Mouse (Mus musculus): ENCODE results near the gene Sipa1l3.

The Sipa1l3 gene

DNA sequence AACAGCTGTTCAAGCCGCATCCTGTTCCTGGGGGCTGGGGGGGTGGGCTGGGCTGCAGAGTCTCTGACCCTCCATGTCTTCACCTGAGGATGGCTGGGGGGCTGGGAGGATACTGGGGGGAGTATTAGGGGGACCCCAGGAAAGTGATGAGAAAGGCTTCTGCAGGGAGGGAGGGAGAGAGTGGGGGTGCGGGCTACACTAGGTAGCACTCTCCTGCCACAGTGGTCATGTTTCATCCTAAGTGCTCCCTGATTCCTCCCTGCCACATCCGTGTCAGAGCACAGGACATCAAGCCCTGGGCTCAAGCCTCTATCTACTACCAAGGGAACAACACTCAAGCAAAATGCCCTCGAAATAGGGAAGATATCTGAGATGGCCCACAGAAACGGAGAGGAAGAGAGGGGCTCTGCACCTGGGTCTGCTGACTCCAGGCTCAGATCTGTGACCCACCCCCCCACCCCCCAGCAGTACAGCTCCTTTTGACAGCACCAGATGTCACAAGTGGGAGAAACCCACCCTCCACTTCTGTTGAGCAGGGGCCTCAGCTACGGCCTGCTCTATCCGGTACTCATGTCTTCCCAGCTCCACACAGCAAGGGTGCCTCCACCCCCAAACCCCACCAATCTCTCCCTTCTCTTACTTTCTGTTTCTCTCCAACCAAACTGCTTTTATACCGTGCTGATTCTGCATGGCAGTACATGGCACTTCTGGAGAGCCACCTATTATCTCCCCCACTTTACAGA is 106.4 kb downstream of the Sipa1l3 start:
- CTCF ChIA-PET: no interaction called here

DNA sequence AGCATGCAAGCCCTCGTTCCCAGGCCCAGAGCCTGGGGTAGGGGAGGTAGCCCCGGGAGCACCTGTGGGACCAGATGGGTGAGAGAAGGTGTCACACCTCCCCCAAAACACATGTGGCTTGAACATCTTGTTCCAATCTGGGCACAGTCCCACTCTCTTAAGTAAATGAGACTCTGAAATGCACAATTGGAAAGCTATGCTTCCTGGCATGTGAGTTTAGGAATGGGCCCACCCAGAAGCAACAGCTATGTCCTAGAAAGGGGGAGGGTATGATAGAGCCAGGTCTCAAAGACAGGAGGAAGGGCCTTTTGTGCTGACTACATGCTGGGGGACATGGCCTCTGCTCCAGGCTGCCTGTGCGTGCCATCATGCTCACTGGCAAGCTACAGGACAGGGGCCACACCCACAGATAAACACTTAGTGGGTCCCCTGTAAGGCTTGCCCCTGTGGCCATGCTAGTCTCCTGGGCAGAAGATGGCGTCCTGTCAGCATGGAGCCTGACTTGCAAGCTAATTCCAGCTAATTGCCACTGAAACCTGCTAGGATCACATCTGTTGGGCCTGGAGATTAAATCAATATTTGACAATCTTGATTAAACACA is 107.1 kb downstream of the Sipa1l3 start:
- CTCF ChIA-PET: no interaction called here

DNA sequence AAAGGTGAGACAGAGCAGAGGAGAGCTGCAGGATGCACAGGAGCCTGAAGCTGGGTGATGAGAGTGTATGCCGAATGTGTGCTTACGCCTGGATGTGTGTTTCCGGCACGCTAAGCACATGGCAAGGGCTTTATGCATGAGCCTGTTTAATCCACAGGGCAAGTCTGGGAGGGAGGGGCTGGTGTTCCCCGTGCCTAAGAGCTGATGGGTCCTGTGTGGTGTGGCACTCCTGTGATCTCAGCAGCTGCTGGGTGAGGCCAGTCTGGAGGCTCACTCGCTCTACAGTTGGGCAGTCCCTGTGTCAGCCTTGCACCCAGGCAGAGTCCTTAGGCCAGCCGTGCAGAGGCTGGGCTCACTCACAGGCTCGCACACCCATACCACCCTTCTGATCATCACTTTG is 108.0 kb downstream of the Sipa1l3 start:
- CTCF ChIA-PET: no interaction called here

DNA sequence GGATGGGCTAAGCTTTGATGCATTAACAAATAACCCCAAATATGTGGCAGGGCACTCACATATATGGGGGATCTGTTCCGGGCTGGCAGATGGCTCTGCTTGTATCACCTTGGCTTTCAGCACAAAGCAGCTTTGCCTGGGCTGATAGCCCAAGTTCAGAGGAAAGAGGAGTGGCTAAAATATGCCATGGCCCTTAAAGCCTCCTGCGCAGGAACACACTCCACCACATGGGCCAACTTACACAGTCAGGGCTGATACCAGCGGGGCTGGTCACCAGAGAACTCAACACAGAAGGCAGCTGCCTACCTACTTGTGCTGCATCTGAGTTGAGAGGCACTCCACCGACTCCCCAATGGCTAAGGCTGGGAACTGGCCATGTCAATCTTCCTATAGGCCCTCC is 111.6 kb downstream of the Sipa1l3 start:
- CTCF ChIA-PET: no interaction called here

DNA sequence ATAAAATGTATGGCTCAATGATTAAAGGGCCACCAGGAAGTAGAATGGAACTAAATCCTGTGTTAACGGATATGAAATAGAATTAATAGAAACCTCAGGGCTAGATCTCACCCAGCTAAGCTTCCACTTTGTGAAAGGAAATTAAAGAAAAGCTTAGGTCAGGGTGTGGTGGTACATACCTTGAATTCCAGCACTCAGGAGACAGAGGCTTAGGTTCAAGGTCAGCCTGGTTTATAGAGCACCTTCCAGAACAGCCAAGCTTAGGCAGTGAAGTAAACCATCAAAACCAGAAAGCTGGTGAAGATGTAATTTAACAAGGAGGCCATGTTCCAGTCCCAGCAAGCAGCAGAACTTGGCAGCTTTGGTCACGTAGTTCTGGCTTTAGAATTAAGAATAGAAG is 114.3 kb downstream of the Sipa1l3 start:
- CTCF ChIA-PET: no interaction called here

DNA sequence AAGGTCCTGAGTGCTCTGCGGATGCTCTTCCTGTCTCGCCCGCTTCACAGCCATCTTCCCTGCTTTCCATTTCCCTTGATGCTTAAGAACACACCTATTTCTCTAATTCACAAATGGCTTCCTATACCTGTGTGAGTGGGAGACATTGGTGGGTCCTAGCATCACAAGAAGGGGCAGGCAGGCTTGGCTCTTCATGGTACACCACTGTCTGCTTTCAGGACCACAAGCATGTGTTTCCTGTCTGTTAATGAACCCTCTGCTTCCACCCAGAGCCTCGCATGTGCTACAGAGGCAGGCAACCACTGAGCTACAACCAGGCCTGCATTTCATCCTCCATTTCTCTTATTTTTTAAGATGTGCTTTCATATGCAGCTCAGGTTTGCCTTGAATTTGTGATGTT is 116.4 kb downstream of the Sipa1l3 start:
- CTCF ChIA-PET: no interaction called here

DNA sequence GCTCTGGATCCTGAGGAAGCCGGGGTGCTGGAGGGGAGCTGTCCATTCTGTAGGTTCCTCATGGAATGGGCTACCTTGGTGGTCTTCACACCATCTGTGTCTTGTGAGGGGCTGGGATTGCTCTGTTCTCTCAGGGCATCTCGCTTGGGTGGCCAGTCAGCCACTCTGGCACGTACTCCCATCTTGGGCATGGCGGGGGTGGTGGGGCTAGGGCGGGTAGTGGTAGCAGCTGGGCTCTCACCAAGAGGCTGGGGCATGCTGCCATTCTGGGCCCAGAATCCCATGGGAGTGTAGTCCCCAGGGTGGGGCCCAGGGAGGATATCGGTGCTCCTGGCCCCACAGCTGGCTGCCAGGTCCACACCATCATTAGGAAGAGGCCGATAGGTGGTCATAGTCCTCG is 118.0 kb downstream of the Sipa1l3 start:
- CTCF ChIA-PET: no interaction called here

DNA sequence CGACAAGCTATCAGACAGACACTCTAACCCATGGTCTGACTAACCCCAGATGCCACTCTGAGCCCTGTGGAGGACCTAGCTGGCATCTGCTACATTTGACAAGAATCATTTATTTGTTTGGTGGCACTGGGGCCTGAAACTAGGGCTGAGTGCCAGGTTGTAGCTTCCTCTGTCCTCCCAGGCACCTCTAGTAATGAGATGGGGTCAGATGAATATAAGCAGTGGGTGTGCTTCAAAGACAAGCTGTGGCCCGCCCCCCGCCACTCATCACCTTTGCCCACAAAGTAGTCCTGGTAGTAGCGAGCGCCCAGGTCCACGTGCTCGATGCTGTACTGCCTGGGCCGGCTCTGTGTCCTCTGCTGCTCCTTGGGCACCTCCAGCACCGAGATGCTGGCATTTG is 119.4 kb downstream of the Sipa1l3 start:
- CTCF ChIA-PET: no interaction called here

DNA sequence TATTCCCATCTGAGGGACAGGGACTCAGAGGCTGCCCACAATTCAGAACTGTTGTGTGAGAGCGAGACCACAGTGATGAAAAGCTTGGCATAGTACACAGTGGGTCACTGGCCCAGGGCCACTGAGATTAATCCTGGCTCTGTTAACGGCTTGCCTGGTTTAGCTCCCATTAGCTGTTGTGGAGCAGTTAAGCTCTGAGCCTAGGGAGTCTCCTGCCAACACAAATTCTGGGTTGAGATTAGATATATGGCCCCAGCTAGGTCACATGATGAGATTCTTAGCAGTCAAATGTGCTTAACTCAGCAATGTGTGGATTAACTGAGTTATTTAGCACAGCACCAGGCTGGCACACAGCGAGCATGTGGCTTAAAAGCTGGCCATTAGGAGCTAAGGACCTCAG is 121.0 kb downstream of the Sipa1l3 start:
- CTCF ChIA-PET: no interaction called here

DNA sequence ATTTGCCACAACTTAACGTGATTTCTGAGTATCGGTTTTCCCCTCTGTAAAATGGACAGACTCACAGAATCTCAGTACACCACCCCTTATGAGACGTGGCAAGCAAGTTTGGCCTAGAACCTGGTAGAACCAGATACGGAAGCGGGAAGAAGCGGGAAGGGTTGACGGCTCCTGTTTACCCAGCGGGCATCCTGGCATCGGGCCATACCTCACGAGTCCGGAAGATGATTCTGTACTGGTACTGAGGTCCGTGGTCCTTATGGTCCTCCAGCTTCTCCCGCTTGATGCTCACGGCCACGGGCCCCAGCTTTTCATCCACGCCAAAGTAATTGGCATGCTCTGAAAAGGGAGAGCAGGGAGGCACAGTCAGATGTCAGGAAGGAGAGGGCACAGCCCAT is 121.5 kb downstream of the Sipa1l3 start:
- CTCF ChIA-PET: no interaction called here

DNA sequence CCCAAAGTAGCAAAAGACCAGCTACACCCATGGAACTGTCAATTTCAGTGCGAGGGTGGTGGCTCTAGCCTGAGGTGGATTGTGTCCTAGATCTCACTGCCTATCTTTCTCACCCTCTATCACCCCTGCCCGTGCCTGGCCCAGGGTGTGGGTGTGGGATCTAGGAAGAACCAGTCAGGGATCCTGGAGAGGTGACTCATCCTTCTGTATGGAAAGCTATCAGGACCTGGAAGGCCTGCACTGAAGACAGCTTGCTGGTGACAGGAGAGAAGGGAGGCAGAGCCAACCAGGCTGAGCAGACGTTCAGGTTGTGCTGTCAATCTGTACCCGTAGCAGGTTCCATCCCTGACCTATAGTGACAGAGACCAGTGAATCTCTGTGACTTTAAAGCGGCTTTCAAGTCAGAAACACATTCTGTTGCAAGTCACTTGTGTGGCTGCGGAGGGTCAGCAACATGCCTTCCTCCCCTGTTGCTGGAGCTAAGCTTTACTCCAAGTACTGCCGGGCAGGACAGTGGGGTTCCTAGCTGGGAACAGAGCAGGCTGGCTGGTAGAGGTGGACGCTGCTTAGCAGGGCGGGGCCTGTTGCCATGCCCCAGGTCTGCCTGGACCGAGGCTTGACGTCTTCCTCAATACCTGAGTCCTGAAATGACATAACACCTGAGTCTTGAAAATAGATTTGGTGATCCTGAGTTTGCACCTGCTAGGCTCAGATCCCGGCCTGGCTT is 122.1 kb downstream of the Sipa1l3 start:
- CTCF ChIA-PET: no interaction called here

DNA sequence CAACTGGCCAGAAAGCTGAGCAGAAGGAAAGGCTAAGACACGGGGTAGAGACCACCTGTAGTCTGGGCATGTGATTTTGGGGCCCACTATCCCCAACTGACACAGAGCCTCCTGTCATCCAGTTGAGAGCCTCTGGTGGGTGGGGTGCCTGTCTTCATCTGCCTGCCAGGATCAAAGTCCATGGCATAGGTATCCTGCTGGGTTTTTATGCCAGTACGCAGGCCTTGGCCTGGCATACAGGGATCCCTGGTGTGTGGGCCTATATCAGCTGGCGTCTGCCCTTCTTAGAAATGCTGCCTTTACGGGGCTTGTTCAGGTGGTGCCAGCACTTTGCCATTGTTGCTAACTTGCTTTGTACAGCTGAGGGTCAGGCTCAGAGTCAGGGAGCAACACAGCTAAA is 123.3 kb downstream of the Sipa1l3 start:
- CTCF ChIA-PET: no interaction called here

DNA sequence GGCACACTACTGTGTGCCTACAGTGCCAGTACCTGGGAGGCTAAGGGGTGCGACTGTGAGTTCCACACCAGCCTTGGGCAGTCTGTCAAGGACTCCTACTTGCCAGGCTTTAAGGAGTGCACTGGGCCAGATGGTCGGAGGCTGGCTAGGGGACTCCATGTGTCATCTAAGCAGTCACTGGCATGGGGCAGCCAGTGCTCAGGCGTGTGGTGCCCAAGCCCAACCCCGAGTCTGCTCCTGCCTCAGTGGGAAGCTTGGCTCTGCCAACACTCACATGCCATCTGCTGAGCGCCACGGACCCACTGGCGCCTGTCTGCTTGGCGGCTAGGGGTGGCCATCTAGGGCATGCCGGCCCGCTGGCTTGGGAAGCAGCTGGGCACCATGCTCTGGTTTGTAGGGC is 125.1 kb downstream of the Sipa1l3 start:
- CTCF ChIA-PET: no interaction called here

DNA sequence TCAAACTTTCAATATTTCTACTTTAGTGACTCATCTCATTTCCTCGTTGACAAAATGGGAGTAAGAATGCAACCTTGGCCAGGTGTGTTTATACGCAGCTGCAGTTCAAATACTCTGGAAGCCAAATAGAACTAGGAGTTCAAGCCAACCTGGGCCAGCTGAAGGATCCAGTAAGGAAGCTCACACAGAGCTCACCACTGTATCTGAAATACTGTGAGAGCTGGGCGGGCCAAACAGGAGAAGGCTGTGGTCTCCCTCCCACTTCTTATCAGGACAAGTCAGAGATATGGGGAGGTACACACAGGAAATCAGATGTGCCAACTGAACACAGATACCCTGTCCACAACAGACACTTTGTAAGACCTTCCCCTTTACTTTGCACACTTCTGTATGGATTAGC is 125.6 kb downstream of the Sipa1l3 start:
- CTCF ChIA-PET: interaction anchor here (0.6 kb wide), 1 partner anchor 133 kb away, joined by 8 read pairs; no protein-coding TSS in a partner anchor

DNA sequence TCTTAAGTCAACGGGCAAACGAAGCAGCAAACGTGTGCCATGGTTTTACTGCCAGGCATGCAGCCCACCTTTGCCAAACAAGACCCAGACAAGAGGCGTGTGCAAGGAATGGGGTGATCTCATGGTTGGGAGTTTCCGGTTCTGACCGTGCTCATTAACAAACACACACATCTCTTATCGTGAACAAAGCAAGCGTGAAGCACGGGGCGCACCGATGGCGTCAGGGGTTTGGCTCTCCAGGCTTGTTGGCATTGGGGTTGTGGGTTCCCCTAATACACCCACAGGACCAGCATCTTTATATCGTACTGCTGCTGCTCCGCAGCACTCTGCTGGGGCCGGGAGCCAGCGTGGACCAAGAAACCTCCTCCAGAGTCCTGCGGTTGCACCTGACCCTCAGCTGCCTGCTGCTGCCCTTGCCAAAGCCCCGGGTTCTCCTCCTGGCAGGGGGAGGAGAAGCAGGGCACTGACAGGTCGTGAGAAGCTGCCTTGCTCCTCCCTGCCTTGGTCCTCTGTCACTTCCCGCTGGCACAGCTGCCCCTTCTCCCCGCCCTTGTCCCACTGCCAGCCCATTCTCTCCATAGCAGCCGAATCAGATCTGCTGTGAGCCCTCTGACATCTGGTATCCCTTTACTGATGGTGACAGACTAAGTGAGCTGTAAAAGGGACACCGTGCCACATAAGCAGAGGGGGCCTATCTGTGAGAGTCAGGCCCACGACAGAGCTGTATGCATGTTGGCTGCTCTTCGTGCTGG is 126.5 kb downstream of the Sipa1l3 start:
- CTCF ChIA-PET: interaction anchor here (0.6 kb wide), 1 partner anchor 134 kb away, joined by 8 read pairs; no protein-coding TSS in a partner anchor

DNA sequence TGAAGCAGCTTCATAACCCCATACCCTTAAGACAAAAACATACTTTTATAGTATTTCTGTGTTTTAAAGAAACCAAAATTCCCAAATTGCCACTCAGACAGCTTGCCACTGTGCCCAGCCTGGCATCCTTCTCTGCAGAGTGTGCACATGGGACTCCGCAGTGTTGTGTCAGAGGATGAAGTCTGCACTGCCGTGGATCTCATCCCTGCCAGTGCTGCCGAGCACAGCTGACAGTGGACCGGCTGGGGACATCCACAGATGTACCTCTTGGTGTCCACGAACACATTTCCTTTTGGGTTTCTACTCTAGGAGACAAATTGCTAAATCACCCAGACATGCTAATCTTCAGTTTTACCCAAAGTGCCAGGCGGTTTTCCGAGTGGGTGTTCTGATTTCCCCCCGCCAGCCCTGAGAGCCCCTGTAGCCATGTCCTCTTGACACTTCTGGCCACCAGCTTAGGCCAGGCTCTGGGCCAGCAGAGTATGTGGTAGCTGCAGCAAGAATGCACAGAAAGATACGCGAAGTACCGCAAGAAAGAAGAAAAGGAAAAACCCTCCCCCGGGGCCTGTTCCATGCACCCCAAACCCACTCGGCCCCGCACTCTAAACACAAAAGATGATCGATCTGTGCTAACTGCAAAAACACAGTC is 127.2 kb downstream of the Sipa1l3 start:
- CTCF ChIA-PET: no interaction called here

DNA sequence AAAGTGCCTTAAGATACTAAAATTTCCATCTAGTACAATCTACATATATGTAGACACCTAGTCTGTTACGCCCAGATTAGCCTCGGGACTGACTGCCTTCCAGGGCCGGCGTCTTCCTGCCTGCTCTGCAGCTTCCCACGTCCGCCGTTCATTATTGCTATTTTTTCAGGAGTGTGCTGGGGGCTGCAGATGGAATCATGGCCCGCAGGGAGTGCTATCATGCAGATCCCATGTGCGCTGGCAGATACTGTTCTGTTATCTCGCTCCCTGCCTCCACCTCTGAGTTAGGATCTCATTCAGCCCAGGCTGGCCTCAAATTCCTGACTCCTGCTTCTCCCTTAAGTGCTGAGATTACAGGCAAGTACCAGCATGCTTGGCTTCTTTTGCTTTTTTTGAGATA is 128.2 kb downstream of the Sipa1l3 start:
- CTCF ChIA-PET: no interaction called here

DNA sequence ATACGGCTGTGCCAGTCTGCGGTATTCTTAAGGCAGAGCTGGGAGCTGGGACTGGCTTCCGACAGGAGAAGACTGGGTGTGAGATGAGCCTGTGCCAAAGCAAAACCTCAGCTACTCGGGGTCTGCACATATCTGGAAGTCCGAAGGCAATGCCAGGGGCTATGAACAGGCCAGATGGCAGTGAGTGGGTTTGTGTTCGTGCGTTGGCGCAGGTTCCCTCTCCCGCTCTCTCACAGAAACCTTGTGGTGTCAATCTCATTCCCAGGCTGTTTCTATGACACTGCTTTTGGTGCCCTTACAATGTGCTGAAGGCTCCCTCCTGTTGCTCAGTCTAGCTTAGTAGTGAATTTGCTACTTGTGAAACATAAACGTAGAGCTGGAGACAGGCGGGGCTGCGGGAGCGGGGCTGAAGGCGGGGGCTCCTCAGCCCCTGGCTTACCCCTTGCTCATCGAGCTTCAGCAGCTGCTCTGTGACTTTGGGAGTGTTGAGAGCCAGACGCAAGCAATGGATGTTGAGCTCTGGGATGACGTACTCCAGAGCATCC is 130.8 kb downstream of the Sipa1l3 start:
- CTCF ChIA-PET: interaction anchor here (0.9 kb wide), 1 partner anchor 138 kb away, joined by 4 read pairs; no protein-coding TSS in a partner anchor

DNA sequence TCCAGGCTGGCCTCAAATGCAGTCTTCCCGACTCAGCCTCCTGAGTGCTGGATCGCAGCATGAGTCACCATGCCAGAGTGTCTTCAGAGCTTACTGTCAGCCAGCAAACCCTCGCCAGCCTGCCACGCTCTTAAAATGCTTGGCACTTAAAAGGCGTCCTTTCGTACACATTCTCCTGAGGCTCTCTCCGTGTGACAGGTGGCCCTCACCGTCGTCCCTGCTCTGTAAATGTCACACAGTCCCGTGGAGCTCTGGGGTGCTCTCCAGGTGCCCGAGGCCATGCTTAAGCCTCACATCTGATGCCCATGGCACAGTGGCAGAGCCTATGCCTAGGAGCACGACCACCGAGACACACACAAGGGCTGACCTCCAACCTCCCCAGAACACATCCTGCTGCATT is 132.1 kb downstream of the Sipa1l3 start:
- CTCF ChIA-PET: interaction anchor here (0.8 to 1.2 kb wide), 2 partner anchors 12 to 424 kb away, joined by 3 to 4 read pairs; partner anchors contain the start of gene Actn4

DNA sequence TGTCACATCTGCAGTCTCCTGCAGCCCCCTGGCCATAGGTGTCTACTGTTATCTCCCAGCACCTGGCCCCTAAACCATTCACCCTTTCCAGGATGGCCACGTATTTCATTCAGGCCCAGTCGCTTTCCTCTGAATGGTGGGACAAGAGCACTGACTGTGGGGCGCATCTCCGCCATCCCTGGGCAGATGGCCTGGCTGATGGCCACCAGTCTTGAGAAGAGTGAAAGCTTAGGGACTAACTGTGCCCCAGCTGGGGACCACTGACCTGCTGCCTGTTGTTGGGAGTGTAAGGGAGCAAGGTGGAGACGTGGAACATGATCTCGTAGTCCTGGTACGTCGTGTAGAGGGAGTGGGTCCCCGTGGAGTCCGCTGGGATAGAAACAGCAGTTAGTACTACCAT is 132.7 kb downstream of the Sipa1l3 start:
- CTCF ChIA-PET: interaction anchor here (0.8 to 1.2 kb wide), 2 partner anchors 12 to 424 kb away, joined by 3 to 4 read pairs; partner anchors contain the start of gene Actn4

DNA sequence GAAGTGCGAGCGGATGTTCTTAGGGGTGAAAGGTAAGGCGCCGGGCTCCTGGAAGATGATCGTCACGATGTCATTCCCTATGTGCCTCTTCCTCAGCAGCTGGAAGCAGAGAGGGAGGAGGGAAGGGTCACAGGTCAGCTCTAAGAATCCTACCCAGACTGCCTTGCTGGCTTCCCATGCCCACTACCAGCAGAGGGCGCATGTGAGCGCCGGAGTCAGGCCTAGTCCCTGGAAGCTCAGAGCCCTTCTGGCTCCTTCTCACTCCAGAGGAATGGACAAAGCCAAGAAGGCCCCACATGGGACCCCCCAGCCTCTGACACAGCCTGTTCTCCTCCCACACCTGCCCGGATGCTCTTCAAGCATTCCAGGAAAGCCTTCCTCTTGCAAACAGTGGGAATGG is 135.2 kb downstream of the Sipa1l3 start:
- CTCF ChIA-PET: interaction anchor here (0.6 to 1.9 kb wide), 4 partner anchors 135 to 763 kb away, joined by 3 to 13 read pairs (median 4); partner anchors contain the start of gene Sipa1l3
